Mouse (Mus musculus) left cerebral cortex, adult 6 months (tissue): ENCODE data around the gene Paf1. TPM values are rescaled to one million over a fixed set of nuclear protein-coding genes. Genes with fewer than 3 reads are reported as not detected.

Experiments used
- long read RNA-seq, 2 experiments: library from polyadenylated mRNA; unstranded; transcript quantifications; one replicate each; pipeline ENCODE4 v2.0.0; 2019 to 2020
- polyA plus RNA-seq: library from polyadenylated mRNA; unstranded; fragments of <200 nt; fragmentation: Nextera tagmentation; gene quantifications from 2 replicates; pipeline ENCODE4 v1.2.3, GENCODE M21; 2021

Gene Paf1
- 36.9 and 42.4 TPM in 2 replicates for polyA plus RNA-seq
- long read RNA-seq, experiment 1, transcript Paf1-201 (14 exons, 2,003 nt) = major isoform, 124 of 171 reads
- long read RNA-seq, experiment 1, partial matches to known transcripts = 15 of 171 reads
- long read RNA-seq, experiment 1, other reads (novel, unspliced or antisense) = 29 of 171 reads
- long read RNA-seq, experiment 2, transcript Paf1-201 (14 exons, 2,003 nt) = major isoform, 9 of 28 reads
- long read RNA-seq, experiment 2, partial matches to known transcripts = 15 of 28 reads
- long read RNA-seq, experiment 2, other reads (novel, unspliced or antisense) = 2 of 28 reads

DNA sequence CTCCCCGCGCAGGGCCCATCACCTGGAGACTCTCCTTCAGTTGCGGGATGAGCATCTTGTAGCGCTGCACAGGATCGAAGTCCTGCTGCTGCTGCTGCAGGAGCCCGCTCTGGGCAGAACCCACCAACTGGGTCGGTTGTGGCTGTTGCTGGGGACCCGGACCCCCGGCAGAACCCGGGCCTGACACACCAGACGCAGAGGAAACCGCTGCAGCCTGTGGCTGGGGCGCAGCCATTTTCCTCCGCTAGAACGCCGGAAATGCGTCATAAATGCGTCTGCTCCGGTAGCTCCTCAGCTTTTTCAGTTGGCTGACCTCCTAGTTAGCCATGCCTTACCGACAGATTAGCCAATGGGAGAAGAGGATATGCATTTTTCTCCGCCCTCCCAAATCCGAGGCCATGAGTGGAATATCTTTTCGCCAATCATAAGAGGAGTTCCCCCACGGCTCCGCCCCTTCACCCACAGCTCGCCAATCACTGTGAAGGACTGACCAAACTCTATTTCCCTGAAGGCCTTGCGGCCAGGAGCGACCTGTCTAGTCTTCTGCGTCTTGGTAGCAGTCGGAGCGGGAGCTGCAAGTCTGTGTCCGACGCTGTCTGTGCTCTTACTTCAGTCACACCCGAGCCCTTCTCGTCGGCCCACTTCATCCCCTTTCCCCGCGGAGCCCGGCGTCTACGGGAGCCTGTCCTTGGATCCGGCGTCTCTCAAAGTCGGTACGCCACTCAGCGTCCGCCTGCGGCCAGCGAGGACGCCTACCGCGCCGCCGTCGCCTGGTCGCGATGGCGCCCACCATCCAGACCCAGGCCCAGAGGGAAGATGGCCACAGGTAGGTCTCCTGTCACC lies at the start of gene Paf1, which contains the start of gene Med29:
Gene Paf1, plus strand, starts transcription at position 523 of the 843 bp plus-strand sequence.
Gene Med29, minus strand, starts transcription at position 280 of the 843 bp plus-strand sequence.

DNA sequence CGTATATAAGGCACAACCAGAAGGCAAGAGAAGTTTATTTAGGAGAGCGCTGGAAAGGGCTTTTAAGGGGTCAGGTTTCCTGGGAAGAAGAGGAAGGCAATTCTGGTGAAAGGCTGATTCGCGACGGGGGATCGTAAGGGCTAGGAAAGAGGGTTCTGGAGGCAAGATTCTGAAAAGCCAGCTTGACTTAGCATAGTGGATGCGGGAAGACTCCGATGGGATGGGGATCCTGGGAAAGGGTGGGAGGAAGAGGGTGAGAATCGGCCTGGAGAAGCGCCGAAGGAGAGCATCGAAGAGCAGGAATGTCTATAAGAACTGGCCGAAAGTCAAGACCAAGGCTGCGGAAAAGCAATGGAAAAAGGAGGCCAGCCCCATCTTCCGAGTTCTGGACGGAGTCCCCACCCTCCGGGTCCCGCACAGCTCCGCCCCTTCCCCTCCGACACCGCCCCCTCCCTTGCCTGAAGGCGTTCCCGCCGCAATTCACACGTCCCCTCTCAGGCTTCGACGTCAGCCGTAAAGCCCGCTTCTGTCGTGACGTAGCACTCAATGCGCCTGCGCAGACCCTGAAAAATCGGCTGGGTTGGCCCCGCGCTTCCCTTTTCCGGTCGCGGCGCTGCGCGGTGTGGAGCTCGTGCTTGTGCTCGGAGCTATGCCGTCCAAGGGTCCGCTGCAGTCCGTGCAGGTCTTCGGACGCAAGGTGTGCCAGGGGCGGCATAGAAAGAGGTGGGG lies 42.4 kb upstream of the Paf1 start, which contains the start of gene Rps16:
Gene Rps16, plus strand, starts transcription at position 498 of the 729 bp plus-strand sequence.

DNA sequence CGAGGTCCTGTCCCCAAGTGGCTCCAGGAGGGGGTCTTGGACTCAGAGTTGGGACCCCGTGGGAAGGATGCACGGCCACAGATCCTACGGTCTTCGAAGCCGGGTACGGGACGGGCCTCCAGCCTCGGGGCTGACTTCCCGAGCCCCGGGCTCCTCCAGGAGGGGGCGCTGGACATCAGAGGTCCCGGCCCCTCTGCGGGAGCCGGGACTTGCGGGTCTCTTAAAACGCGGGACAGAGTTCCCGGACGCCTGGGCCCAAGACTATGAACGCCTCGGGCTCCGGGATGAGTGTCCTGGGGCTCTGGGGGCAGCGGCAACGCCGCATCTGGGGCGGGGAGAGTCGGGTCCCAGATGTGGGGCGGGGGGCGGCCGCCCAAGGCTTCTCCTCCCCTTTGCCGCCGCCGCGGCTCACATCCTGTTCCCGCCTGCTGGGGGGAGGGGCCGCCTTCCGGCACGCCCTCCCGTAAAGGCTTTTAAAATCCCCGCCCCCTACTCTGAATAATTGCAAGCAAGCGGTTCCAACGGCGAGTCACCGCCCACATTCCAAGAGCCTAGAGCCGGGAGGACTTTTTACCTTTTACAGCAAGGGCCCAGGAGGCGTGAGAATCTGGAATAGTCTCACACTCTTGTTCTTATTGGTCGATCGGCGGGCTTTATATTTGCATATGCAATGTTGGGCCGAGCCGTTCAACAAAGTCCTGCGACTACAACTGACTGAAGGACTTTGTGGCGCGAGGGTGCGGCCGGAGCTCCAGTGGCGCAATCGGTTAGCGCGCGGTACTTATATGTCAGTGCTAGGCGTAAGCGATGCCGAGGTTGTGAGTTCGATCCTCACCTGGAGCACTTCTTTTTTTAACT lies 20.3 kb upstream of the Paf1 start, which contains the start of gene Plekhg2:
Gene Plekhg2, minus strand, starts transcription at position 349 of the 858 bp plus-strand sequence.

DNA sequence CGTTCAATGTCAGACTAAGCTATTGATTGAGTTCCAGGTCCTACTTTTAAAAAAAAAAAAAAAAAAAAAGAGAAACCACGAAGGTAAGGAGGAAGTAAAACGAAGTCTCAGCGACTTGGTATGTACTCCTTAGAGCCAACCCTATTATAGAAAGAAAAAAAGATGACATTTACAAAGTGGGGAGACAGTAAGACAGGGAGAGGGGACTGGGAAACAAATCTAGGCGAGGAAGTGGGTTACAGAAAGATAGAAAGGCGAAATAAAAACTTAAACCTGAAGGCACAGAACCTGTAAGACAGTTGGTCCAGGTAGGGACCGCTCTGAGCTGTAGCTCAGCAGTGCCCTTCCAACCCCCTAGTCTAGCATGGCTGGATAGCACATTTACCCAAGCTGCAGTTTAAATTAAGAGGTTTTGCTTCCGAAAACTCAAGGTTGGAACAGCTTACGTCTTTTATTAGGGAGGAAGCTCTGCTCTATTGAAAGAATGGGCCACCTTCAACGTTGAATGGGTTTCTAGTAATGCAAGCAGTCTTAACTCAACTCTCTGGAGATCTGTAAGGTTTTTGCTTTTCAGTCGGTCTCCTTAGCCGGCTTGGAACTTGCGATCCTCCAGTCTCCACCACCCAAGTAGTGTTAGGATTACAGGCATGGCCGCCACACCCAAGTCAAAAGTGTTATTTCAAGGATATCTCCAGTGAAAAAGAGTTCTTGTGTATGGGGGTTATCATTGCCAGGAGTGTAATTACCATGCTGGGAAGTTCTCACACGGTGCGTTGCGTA lies 12.3 kb upstream of the Paf1 start, which contains the start of gene Zfp36:
Gene Zfp36, minus strand, starts transcription at position 17 of the 780 bp plus-strand sequence.

DNA sequence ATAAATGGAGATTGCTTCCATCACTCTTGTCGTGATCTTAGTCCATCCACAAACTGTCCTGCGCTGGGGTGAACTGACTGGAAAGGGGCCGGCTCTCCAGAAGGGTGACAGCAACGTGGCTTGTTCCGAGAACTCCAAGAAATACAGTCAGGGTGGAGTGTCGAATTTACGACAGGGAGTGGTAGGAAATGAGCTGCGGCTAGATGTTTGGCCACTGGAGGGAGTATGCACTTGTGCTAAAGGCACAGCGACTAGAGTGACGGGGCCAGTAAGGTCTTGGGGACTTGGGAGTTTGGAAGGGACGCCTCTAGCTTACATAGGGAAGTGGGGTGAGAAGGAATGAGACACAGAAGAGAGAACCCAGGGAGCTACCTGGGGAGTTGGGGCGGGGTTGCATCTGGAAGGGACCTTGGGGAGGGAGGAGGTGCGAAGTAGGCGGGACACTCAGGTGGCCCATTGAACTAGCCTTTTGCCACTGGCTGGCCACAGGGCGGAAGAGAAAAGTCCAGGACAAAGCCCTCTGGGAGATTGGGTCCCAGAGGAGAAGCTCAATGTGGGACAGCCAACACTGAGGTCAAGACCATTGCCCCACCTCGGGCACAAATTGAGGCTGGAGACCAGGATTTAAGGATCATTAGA lies 44.3 kb downstream of the Paf1 start, which contains the start of gene Gmfg:
Gene Gmfg, plus strand, starts transcription at position 516 of the 639 bp plus-strand sequence.

Other genes with a start within 250 kb of the Paf1 start
- 11.2 and 18.6 TPM in 2 replicates for gene Fbl, start 223.2 kb upstream of the Paf1 start, polyA plus RNA-seq
- 8.2 and 18.6 TPM in 2 replicates for gene Dyrk1b, start 213.5 kb upstream of the Paf1 start, polyA plus RNA-seq
- 7.4 and 8.2 TPM in 2 replicates for gene Eid2, start 125.1 kb upstream of the Paf1 start, polyA plus RNA-seq
- gene Eid2b, start 115.2 kb upstream of the Paf1 start, polyA plus RNA-seq = 28.4 and 33.0 TPM in 2 replicates
- 0.48 and 1.1 TPM in 2 replicates for gene Selenov, start 101.8 kb upstream of the Paf1 start, polyA plus RNA-seq
- 2.5 and 2.6 TPM in 2 replicates for gene Dll3, start 90.7 kb upstream of the Paf1 start, polyA plus RNA-seq
- 78.9 and 84.1 TPM in 2 replicates for gene Timm50, start 80.9 kb upstream of the Paf1 start, polyA plus RNA-seq
- 37.9 and 54.9 TPM in 2 replicates for gene Supt5, start 54.2 kb upstream of the Paf1 start, polyA plus RNA-seq
- gene Rps16, start 42.3 kb upstream of the Paf1 start, polyA plus RNA-seq = 1,527 and 1,591 TPM in 2 replicates
- gene Plekhg2, start 20.4 kb upstream of the Paf1 start, polyA plus RNA-seq = 0.76 and 0.94 TPM in 2 replicates
- gene Zfp36, start 12.7 kb upstream of the Paf1 start, polyA plus RNA-seq = 0.63 and 1.9 TPM in 2 replicates
- gene Med29, start 243 bp upstream of the Paf1 start, polyA plus RNA-seq = 67.8 and 75.0 TPM in 2 replicates
- 5.8 and 7.2 TPM in 2 replicates for gene Gmfg, start 44.5 kb downstream of the Paf1 start, polyA plus RNA-seq
- 4.3 and 24.4 TPM in 2 replicates for gene Lrfn1, start 59.0 kb downstream of the Paf1 start, polyA plus RNA-seq
- not detected in 2 replicates for gene Ifnl2, start 117.5 kb downstream of the Paf1 start, polyA plus RNA-seq
- gene Ifnl3, start 129.9 kb downstream of the Paf1 start, polyA plus RNA-seq = not detected in 2 replicates
- not detected in 2 replicates for gene Sycn, start 147.9 kb downstream of the Paf1 start, polyA plus RNA-seq
- 0.09 TPM in 1 of 2 replicates, not detected in the other for gene Nccrp1, start 154.3 kb downstream of the Paf1 start, polyA plus RNA-seq
- gene Samd4b, start 205.2 kb downstream of the Paf1 start, polyA plus RNA-seq = 7.5 and 9.2 TPM in 2 replicates
- 5.4 and 6.1 TPM in 2 replicates for gene Pak4, start 205.2 kb downstream of the Paf1 start, polyA plus RNA-seq
- 0.59 and 0.70 TPM in 2 replicates for gene Acp7, start 238.4 kb downstream of the Paf1 start, polyA plus RNA-seq